Mouse (Mus musculus) testis, adult 2 months (tissue): ENCODE measurements around the gene Ccdc87.

Experiments
- CTCF ChIP-seq: fragments of 200-500 bp; IDR thresholded peaks from 2 replicates; pipeline ENCODE4 v1.5.1; 2012; ENCODE audit warnings: low read depth, mild to moderate bottlenecking, inconsistent platforms, low read length, moderate library complexity; ENCODE audit not compliant: control insufficient read depth, insufficient read depth, insufficient replicate concordance
- POLR2A ChIP-seq: fragments of 200-500 bp; IDR thresholded peaks from 2 replicates; pipeline ENCODE4 v1.6.1; 2012; ENCODE audit warnings: low read depth, mild to moderate bottlenecking, inconsistent platforms, low read length, moderate library complexity; ENCODE audit not compliant: control insufficient read depth

- TF ChIP-seq POLR2A (no peak), CTCF (no peak)
These were observed 23.9 kb downstream of the Ccdc87 start for GRCm38 (mm10) chr19:4863048-4863447.
